Mouse (Mus musculus) liver, embryonic 14.5 days (tissue): ENCODE results near the gene Plvap. TPM values are rescaled to one million over a fixed set of nuclear protein-coding genes. Genes with fewer than 3 reads are reported as not detected.

ENCODE experiments used
- ATAC-seq: fragments of 200-750 bp; cut with Nextera tagmentation; 2 replicates; pipeline ENCODE4 v1.8.0; 2017; ENCODE audit warnings: moderate number of reproducible peaks, mild to moderate bottlenecking, moderate library complexity; ENCODE audit not compliant: insufficient read depth
- DNase-seq, 3 experiments: peaks; one replicate each; pipeline ENCODE4 v3.0.0-alpha.2; 2012 to 2013; ENCODE audit warnings: low read depth in 3 of 3, low spot score in 3 of 3
- H3K27ac ChIP-seq: fragments of 300-500 bp; sonication (generic); 2 replicates; pipeline ENCODE4 v1.5.1; 2014; ENCODE audit warnings: moderate library complexity, mild to moderate bottlenecking, control low read depth, inconsistent platforms
- H3K27me3 ChIP-seq: fragments of 300-500 bp; sonication (generic); 2 replicates; pipeline ENCODE4 v1.6.1; 2014; ENCODE audit warnings: mild to moderate bottlenecking, low read length, moderate library complexity; ENCODE audit not compliant: control insufficient read depth, insufficient read depth
- H3K36me3 ChIP-seq: fragments of 300-500 bp; sonication (generic); replicated peaks from 2 replicates; pipeline ENCODE4 v1.6.1; 2014; ENCODE audit warnings: low read depth; ENCODE audit not compliant: control insufficient read depth, insufficient read depth
- H3K4me1 ChIP-seq, 2 experiments: fragments of 200-500 bp in 1 of 2; fragments of 300-500 bp in 1 of 2; sonication (generic) in 1 of 2; replicated peaks; 2 replicates each; pipeline ENCODE4 v1.6.1; 2012 to 2014; ENCODE audit warnings: antibody characterized with exemption in 1 of 2, inconsistent platforms in 1 of 2, low read length in 1 of 2; ENCODE audit not compliant: control insufficient read depth in 2 of 2, insufficient read depth in 2 of 2
- H3K4me2 ChIP-seq: fragments of 300-500 bp; sonication (generic); 2 replicates; pipeline ENCODE4 v1.6.1; 2014; ENCODE audit warnings: low read depth, mild to moderate bottlenecking, control low read depth, moderate library complexity
- H3K4me3 ChIP-seq, 2 experiments: fragments of 200-500 bp in 1 of 2; fragments of 300-500 bp in 1 of 2; sonication (generic) in 1 of 2; 2 replicates each; pipeline ENCODE4 v1.5.1; 2012 to 2014; ENCODE audit warnings: low read depth in 2 of 2, low read length in 2 of 2, mild to moderate bottlenecking in 2 of 2, control low read depth in 1 of 2, inconsistent platforms in 1 of 2, moderate library complexity in 1 of 2; ENCODE audit not compliant: insufficient read depth in 1 of 2
- H3K9ac ChIP-seq: fragments of 300-500 bp; sonication (generic); replicated peaks from 2 replicates; pipeline ENCODE4 v1.6.1; 2014; ENCODE audit warnings: mild to moderate bottlenecking, control low read depth, moderate library complexity
- H3K9me3 ChIP-seq: fragments of 300-500 bp; sonication (generic); 2 replicates; pipeline ENCODE4 v1.6.1; 2016; ENCODE audit warnings: low read length, mixed read lengths; ENCODE audit not compliant: control insufficient read depth
- CTCF ChIP-seq: IDR thresholded peaks from 2 replicates; pipeline ENCODE4 v1.5.1; 2016; ENCODE audit warnings: antibody characterized with exemption, low read depth, control low read depth
- EP300 ChIP-seq: IDR thresholded peaks from 2 replicates; pipeline ENCODE4 v1.6.1; 2016; ENCODE audit warnings: antibody characterized with exemption, low read depth
- WGBS: fragments of 180-500 bp; shearing (Covaris S2); extraction: QIAGEN DNeasy Blood & Tissue Kit; methylation state at CpG from one replicate; pipeline ENCODE4 v1.1.7; 2014; ENCODE audit not compliant: insufficient replicate concordance; 5-methylcytosine and 5-hydroxymethylcytosine counted together
- polyA plus RNA-seq, 2 experiments: library from polyadenylated mRNA; depleted of rRNA in 1 of 2; stranded (reverse) in 1 of 2; unstranded in 1 of 2; fragments of >200 nt; fragmentation: Nextera tagmentation in 1 of 2; extraction: Ambion mirVana in 1 of 2; gene quantifications; 2 replicates each; pipeline versions ENCODE4 v1.2.1 to v1.2.3; 2012 to 2014

Gene Plvap
- polyA plus RNA-seq, 2 experiments: 15.9 to 16.8 TPM

DNA sequence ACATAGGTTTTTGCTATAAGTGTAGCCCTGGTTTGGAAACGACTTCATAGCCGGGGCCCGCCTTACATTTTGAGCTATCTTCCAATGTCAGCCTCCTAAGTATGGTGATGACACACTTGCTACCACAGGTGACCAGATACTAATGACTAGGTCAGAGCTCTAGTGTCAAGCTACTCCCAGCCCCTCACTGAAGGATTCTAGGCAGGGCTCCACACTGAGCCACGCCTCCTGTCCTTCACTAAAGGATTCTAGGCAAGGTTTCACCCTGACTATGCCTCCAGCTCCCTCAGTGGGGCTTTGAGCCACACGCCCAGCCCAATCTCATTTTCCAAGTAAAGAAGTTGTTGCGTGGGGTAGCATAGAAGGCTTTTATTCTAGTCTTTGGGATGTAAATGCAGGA, 50.8 kb downstream of the Plvap start:
- no peak for DNase-seq
- Histone ChIP-seq H3K4me1 (peaks cover 11 to 17% of the 10 kb centered on the region in 2 experiments), H3K9ac (no peak overlapping the region), H3K27ac (no peak overlapping the region), H3K4me3 (no peak overlapping the region), H3K4me2 (no peak overlapping the region), H3K9me3 (no peaks in the 10 kb centered on the region), H3K36me3 (no peaks in the 10 kb centered on the region), H3K27me3 (no peaks in the 10 kb centered on the region)
- no peak for TF ChIP-seq CTCF
- no peak for TF ChIP-seq EP300
- ATAC-seq: no peak
- 82% methylated on average over 6 of the region's 6 CpGs for WGBS

DNA sequence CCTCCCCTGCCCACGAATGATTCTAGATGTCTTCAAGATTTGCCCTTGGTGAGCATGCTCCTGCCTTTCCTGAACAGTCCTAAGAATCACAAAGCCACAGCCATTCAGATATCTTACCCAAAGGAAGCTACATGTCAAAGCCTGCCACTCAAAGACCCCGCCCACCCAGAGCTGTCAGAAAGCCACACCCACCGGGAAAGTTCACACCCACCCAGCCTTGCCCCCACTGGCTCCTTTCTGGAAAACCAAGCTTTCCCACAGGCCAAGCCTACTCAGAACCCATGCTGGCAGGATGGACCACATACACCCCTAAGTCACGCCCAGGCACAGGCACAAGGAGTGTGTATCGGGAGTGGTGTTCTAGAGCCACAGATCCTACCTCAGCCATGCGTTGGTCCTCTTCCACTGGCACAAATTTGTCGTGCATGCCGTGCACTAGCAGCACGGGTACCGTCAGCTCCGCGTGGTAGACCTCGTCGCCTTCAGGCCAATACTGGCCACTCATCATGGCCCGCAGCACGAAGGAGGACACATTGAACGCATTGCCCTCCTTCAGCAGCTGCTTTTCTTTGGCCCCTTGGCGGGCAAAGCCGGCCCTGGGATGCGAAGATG, 53.8 kb downstream of the Plvap start:
- no peaks in the 10 kb centered on the region for H3K36me3 ChIP-seq
- H3K27me3 ChIP-seq: no peaks in the 10 kb centered on the region
- no peak overlapping the region for H3K4me2 ChIP-seq
- ATAC-seq (no peak), DNase-seq (no peak)
- H3K9ac ChIP-seq: no peak overlapping the region
- H3K9me3 ChIP-seq: no peaks in the 10 kb centered on the region
- 75% methylated on average over 20 of the region's 20 CpGs for WGBS
- H3K27ac ChIP-seq: no peak overlapping the region
- H3K4me3 ChIP-seq: no peak overlapping the region
- peaks cover 0 to 7% of the 10 kb centered on the region in 2 experiments; a peak in 2 of 4 replicates for H3K4me1 ChIP-seq
- TF ChIP-seq CTCF: no peak

DNA sequence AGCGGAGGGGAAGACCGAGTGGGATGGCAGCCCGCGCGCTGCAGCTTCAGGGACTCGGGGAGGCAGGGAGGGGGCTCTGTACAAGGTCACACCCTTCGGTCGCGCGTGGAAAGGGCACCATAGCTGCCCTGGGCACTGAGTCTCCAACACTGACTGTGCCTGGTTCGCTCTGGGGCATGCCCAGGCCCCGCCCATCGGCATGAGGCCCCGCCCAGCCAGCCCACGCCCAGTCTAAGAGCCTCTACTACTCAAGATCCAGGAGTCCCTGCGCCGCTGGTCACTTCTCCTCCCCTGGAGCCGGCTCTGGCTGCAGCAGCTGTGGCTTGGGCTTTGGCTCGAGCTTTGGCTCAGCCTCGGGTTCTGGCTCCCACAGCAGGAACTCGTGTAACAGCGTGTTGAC, 54.6 kb downstream of the Plvap start:
- ATAC-seq: peak; percentile 60
- no peak overlapping the region for H3K4me3 ChIP-seq
- peak in 1 of 3 experiments; percentile 38 for DNase-seq

DNA sequence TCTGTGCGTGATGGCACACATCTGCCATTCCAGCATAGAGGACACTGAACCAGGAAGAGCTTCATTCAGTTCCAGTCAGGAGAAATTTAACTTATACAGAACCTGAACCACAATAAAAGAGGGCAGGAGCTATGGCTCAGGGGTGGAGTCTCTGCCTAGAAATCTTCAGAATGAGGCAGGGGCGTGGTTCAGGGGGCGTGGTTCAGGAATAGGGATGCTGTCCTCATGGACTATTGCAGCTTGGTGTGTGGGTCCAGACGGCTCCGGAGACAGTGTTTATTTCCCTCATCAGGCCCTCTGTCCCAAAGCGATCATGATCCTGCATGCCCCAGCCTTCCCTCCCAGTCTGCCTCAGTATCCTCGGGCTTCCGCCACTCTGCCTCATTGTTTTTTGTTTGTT, 56.9 kb downstream of the Plvap start:
- TF ChIP-seq CTCF: no peak
- TF ChIP-seq EP300: no peak
- Histone ChIP-seq H3K4me2 (no peak overlapping the region), H3K9me3 (no peaks in the 10 kb centered on the region), H3K4me1 (peaks cover 0 to 3% of the 10 kb centered on the region in 2 experiments; a peak in 1 of 4 replicates), H3K4me3 (no peak overlapping the region), H3K27ac (no peak overlapping the region), H3K27me3 (no peaks in the 10 kb centered on the region), H3K9ac (no peak overlapping the region), H3K36me3 (no peaks in the 10 kb centered on the region)
- DNase-seq (no peak), ATAC-seq (no peak)
- 54% methylated on average over 8 of the region's 8 CpGs for WGBS

More for the DNA sequence above, 54.6 kb downstream of the Plvap start:
- Histone ChIP-seq H3K4me2 (no peak overlapping the region), H3K9me3 (no peaks in the 10 kb centered on the region), H3K27me3 (no peaks in the 10 kb centered on the region), H3K9ac (no peak overlapping the region), H3K36me3 (no peaks in the 10 kb centered on the region), H3K4me1 (peaks cover 0 to 3% of the 10 kb centered on the region in 2 experiments; a peak in 1 of 4 replicates), H3K27ac (no peak overlapping the region)
- TF ChIP-seq CTCF (no peak), EP300 (no peak)
- 43% methylated on average over 22 of the region's 22 CpGs for WGBS

DNA sequence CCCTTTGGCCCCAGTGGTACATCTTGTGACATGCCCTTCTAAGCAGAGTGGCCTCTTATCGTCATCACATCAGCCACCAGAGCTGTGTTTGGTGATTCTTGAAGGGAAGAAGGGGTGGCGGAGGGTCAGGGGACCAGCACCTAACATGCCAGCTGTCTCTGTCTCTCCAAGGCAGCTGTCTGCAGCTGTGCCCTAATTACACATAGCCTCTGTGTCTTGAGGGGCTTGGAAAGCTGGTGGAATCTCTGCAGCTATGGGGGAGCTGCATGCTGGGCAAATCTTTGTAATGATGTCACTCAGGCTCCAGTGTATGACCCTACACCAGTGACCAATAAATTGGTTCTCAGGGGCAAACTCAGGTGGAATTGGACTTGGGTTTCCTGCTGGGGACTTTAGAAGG, 58.9 kb downstream of the Plvap start:
- no peak for TF ChIP-seq EP300
- TF ChIP-seq CTCF: no peak
- Histone ChIP-seq H3K27ac (no peak overlapping the region), H3K36me3 (no peaks in the 10 kb centered on the region), H3K4me2 (no peak overlapping the region), H3K4me1 (peaks cover 0 to 3% of the 10 kb centered on the region in 2 experiments; a peak in 1 of 4 replicates), H3K4me3 (no peak overlapping the region), H3K9me3 (no peaks in the 10 kb centered on the region), H3K27me3 (no peaks in the 10 kb centered on the region), H3K9ac (no peak overlapping the region)
- ATAC-seq (no peak), DNase-seq (no peak)
- WGBS: 47% methylated on average over 2 of the region's 2 CpGs
